Mouse (Mus musculus) kidney, adult 2 months (tissue): ENCODE results near the gene Numb. TPM values are rescaled to one million over a fixed set of nuclear protein-coding genes. Genes with fewer than 3 reads are reported as not detected.

ENCODE experiments used
- DNase-seq: peaks from one replicate; pipeline ENCODE4 v3.0.0; 2021
- H3K27ac ChIP-seq: fragments of 200-500 bp; 2 replicates; pipeline ENCODE4 v1.5.1; 2012; ENCODE audit warnings: low read depth, low read length, control low read depth, inconsistent platforms; ENCODE audit not compliant: insufficient read depth
- H3K27me3 ChIP-seq: fragments of 200-500 bp; replicated peaks from 2 replicates; pipeline ENCODE4 v1.6.1; 2012; ENCODE audit warnings: mild to moderate bottlenecking, moderate library complexity, low read length, inconsistent platforms; ENCODE audit not compliant: control insufficient read depth, insufficient read depth
- H3K36me3 ChIP-seq: fragments of 200-500 bp; 2 replicates; pipeline ENCODE4 v1.6.1; 2012; ENCODE audit warnings: mild to moderate bottlenecking, moderate library complexity, low read length, inconsistent platforms; ENCODE audit not compliant: control insufficient read depth, insufficient read depth
- H3K4me1 ChIP-seq: fragments of 200-500 bp; 2 replicates; pipeline ENCODE4 v1.6.1; 2011; ENCODE audit warnings: low read length; ENCODE audit not compliant: control insufficient read depth, insufficient read depth
- H3K4me3 ChIP-seq: fragments of 200-500 bp; 2 replicates; pipeline ENCODE4 v1.5.1; 2011; ENCODE audit warnings: mild to moderate bottlenecking, low read depth, low read length, control low read depth; ENCODE audit not compliant: insufficient read depth
- CTCF ChIP-seq: fragments of 200-500 bp; conservative IDR thresholded peaks from 2 replicates; pipeline ENCODE4 v1.5.1; 2011; ENCODE audit warnings: low read depth, mild to moderate bottlenecking, control low read depth, low read length, moderate library complexity, mixed read lengths; ENCODE audit not compliant: insufficient read depth, insufficient read length
- POLR2A ChIP-seq: fragments of 200-500 bp; IDR thresholded peaks from one replicate; pipeline ENCODE4 v1.6.1; 2011; ENCODE audit warnings: low read depth, low read length, control low read depth
- WGBS: fragments of 180-500 bp; shearing (Covaris S2); methylation state at CpG from one replicate; pipeline ENCODE4 v1.1.7; 2018; 5-methylcytosine and 5-hydroxymethylcytosine counted together
- polyA plus RNA-seq: library from polyadenylated mRNA; depleted of rRNA; stranded (reverse); fragments of >200 nt; gene quantifications from 2 replicates; pipeline ENCODE4 v1.2.3, GENCODE M21; 2012; rRNA removed

The Numb gene
- polyA plus RNA-seq, 1 experiment, result 63.7 TPM

GRCm38 (mm10) chr12:83758735-83759134 lies 163.0 kb downstream of the Numb start:
- no peak for TF ChIP-seq CTCF
- Histone ChIP-seq H3K27ac (no peak overlapping the region), H3K4me3 (no peak overlapping the region), H3K4me1 (peaks cover 11% of the 10 kb centered on the region), H3K36me3 (no peaks in the 10 kb centered on the region), H3K27me3 (no peaks in the 10 kb centered on the region)
- 94% methylated on average over 10 of the region's 10 CpGs for WGBS
- no peak for DNase-seq

- H3K27me3 ChIP-seq, result no peaks in the 10 kb centered on the region
- 10% methylated on average over 2 of the region's 2 CpGs for WGBS
- H3K4me1 ChIP-seq, result no peaks in the 10 kb centered on the region
- TF ChIP-seq POLR2A (no peak), CTCF (no peak)
- H3K36me3 ChIP-seq, result no peaks in the 10 kb centered on the region
- H3K4me3 ChIP-seq, result no peak overlapping the region
- no peak for DNase-seq
- H3K27ac ChIP-seq, result no peak overlapping the region
Measured at GRCm38 (mm10) chr12:83752495-83752894, 169.2 kb downstream of the Numb start.

- H3K27me3 ChIP-seq, result no peaks in the 10 kb centered on the region
- H3K4me1 ChIP-seq, result no peaks in the 10 kb centered on the region
- no peak overlapping the region for H3K27ac ChIP-seq
- WGBS, result 56% methylated on average over 1 of the region's 1 CpGs
- no peak overlapping the region for H3K4me3 ChIP-seq
- DNase-seq, result no peak
- no peak for TF ChIP-seq POLR2A
- H3K36me3 ChIP-seq, result no peaks in the 10 kb centered on the region
Measured at GRCm38 (mm10) chr12:83749186-83749585, 172.5 kb downstream of the Numb start.

Other genes starting within 250 kb of the Numb start
- gene Psen1, start 233.8 kb downstream of the Numb start, polyA plus RNA-seq, result 32.7 and 39.0 TPM in 2 replicates
- gene Papln, start 158.3 kb downstream of the Numb start, polyA plus RNA-seq, result 2.4 and 3.0 TPM in 2 replicates
- gene Riox1, start 28.7 kb upstream of the Numb start, polyA plus RNA-seq, result 5.7 and 7.4 TPM in 2 replicates
- 0.04 TPM in 1 of 2 replicates, not detected in the other for gene Heatr4, start 62.9 kb upstream of the Numb start, polyA plus RNA-seq
- gene Acot2, start 65.9 kb upstream of the Numb start, polyA plus RNA-seq, result 32.8 and 32.9 TPM in 2 replicates
- gene Acot1, start 87.6 kb upstream of the Numb start, polyA plus RNA-seq, result 67.8 and 73.1 TPM in 2 replicates
- 47.8 and 63.5 TPM in 2 replicates for gene Acot4, start 116.4 kb upstream of the Numb start, polyA plus RNA-seq
- gene Gm49366, start 117.0 kb upstream of the Numb start, polyA plus RNA-seq, result 0.35 TPM in 1 of 2 replicates, not detected in the other
- gene Acot3, start 130.2 kb upstream of the Numb start, polyA plus RNA-seq, result 30.7 and 37.0 TPM in 2 replicates
- gene Acot5, start 147.4 kb upstream of the Numb start, polyA plus RNA-seq, result 0.12 and 0.16 TPM in 2 replicates
- gene Acot6, start 178.7 kb upstream of the Numb start, polyA plus RNA-seq, result 6.9 and 7.1 TPM in 2 replicates
- gene Dnal1, start 192.4 kb upstream of the Numb start, polyA plus RNA-seq, result 5.0 and 6.3 TPM in 2 replicates
- 0.05 TPM in 1 of 2 replicates, not detected in the other for gene Pnma1, start 226.6 kb upstream of the Numb start, polyA plus RNA-seq